Mouse (Mus musculus) left cerebral cortex, adult 11 months (tissue): ENCODE results near the gene Ccdc36.

Experiments
- DNase-seq: peaks from one replicate; pipeline ENCODE4 v3.0.0; 2022; ENCODE audit warnings: low spot score

The Ccdc36 gene

GRCm38 (mm10) chr9:108378736-108379135 is 49.5 kb downstream of the Ccdc36 start:
- no peak for DNase-seq

DNA sequence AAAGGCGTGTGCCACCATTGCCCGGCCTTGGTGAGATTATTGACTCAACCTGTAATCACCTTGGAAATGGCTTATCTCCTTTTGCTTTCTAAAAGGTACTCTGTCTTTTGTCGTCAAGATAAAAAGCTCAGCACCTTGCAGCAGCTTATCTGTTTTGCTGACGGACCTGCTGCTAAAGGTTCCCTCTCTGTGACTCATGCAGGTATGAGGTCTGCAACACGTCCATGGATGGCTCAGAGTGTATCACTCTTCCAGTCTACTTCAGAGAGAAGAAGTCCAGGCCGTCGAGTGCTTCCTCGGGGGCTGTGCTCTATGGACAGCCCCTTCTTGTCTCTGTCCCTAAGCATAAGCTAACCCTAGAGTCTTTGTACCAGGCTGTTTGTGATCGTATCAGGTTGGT is 50.0 kb downstream of the Ccdc36 start:
- no peak for DNase-seq
